Mouse (Mus musculus) kidney, postnatal 36 days (tissue): ENCODE results near the gene Mphosph9.

ENCODE experiments used
- DNase-seq, 2 experiments: peaks; one replicate each; pipeline ENCODE4 v3.0.0; 2021 to 2022; ENCODE audit warnings: mixed read lengths in 2 of 2

Gene Mphosph9

DNA sequence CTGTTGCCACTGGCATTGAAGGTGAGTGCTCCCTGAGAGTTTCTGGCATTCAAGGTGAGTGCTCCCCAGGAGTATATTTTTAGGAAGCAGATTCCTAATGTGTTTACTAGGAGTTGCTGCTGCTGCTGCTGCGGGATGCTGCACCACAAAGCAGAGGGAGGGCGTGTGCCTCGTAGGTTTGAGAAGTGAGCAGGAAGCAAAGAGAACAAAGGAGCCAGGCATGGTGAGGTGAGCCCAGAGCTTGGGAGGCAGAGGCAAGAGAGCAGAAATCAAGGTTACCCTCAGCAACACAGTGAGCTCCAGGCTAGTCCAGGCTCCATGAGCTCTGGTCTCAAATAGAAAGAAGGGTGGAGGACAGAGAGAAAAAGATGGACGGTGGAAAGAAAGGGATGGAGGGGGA lies 64.5 kb downstream of the Mphosph9 start:
- DNase-seq, result no peak

DNA sequence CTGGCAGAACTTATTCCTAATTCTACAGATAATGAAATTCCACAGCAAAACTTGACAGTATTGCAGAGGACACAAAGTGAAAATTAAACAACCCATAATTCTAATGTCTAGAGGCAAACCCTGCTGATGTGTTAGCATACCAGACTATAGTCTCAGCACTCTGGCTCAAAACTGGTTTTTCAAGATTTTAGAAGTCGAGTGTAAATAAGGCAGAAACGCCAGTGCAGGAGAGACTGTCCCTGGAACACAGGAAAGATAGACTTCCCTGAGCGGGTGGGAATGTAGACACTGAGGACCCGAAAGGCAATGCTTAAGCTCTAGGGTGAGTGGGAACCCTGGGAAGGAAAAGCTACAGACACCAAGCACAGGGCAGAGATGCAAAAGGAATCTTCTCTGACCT lies 65.7 kb downstream of the Mphosph9 start:
- no peak for DNase-seq

DNA sequence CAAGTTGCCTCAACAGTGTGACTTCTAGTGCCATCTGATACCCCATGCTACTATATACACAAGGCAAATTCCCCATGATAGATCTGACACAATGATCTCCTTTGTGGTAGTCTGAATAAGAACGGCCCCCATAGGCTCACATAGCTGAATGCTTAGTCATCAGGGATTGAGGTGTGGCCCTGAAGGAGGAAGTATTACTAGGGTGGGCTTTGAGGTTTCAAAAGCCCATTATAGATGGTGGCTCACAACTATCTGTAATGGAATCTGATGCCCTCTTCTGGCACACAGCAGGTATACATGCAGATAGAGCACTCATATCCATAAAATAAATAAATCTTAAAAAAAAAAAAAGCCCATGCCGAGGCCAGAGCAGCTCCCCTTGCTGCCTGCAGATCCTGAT lies 68.6 kb downstream of the Mphosph9 start:
- DNase-seq, result no peak

DNA sequence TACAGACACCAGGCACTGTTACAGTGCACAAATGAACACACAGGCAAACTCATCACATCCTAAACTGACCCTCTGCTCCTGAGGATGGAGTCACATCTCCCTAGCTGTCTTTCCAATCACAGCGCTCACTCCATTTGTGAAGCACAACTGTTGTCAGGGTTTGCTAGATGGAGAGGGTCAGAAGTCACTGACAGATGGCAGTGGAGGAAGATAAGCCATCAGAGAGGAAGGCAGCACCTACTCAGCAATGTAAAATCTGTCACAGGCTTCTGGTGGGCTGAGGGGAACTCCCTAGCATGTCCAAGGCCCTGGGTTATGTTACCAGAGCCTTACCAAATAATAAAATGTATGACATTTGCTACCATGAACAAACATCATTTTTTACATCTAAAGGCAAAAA lies 69.7 kb downstream of the Mphosph9 start:
- DNase-seq, result no peak

DNA sequence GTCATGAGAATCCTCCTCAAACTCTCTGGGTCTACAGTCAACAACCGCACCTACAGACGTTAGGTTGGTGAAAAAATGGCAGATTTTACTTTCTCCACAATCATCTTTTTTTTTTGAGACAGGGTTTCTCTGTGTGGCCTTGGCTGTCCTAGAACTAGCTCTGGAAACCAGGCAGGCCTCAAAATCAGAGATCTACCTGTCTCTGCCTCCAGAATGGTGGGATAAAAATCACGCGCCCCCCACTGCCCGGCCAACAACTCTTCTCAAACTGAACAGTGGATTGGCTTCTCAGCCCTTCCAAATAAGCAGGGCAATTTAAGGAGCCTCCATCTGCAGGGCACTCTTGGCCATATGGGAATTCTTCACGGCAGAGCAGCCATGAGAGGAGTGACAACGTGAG lies 72.6 kb downstream of the Mphosph9 start:
- DNase-seq, result no peak

DNA sequence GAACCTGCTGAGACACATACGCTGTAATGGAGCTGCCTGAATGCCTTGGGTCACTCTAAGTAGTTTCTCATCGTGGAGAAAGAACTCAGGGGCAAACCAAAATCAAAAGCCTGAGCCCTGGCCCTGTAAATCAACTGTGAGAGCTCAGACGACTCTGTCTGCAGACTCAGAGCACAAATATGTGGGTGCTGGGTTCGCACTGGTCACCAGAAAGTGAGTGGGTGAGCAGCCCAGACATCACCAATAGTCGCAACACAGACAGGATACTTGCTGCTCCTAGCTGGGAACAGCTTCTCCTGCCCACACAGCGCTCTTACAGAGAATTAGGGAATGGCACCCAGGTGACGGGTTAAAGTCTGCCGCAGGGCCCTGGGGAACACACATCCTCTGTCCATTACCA lies 74.2 kb downstream of the Mphosph9 start:
- no peak for DNase-seq

DNA sequence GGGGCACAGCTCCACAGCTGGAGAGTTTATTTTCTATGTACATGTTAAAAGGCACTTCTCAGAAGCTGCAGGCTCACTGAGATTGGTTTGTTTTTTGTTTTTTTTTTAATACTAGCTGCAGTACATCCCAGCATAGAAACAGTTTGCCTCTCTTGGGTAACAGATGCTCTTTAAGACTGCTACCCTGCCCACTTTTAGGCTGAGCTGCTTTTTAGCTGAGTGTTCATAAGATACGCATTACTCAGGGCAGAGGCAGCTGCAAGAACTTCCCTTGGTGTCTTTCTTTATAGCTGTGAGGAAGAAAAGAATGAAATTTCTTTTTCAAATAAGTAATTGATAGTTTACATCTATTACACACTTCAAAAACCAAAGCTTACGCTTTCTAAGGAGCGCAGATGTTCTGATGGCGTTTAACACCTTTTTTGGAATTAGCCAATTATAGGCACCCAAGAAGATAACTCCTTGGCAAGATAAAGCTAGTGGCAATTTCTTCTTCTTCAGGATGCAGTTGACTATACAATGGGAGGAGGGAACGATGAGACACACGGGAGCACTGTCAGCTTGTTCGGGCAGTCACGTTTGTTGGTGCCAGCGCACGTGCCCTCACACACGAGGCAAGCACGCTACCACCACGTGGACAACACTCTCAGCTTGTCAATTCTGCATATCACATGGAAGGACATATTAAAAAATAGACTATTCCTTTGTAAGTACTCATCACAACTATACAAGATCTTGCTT lies 75.0 kb downstream of the Mphosph9 start:
- DNase-seq, result no peak

DNA sequence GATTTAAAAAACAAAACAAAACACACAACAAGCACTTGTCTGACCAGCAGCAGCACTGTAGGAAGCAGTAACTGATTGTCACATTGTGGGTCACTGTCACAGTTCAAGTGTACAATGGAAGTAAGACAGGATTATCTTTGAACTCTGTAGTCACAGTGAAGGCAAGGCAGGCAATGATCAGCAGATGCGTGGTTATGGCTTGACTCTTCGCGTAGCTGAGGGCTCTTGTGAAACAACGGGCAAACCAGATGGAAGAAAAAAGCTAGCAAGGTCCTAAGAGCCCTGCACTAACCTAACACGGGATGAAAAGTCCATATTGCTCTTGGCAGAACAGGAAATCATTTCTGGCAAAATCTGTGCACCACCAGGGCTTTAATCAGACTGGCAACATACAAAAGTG lies 76.7 kb downstream of the Mphosph9 start:
- DNase-seq, result no peak

DNA sequence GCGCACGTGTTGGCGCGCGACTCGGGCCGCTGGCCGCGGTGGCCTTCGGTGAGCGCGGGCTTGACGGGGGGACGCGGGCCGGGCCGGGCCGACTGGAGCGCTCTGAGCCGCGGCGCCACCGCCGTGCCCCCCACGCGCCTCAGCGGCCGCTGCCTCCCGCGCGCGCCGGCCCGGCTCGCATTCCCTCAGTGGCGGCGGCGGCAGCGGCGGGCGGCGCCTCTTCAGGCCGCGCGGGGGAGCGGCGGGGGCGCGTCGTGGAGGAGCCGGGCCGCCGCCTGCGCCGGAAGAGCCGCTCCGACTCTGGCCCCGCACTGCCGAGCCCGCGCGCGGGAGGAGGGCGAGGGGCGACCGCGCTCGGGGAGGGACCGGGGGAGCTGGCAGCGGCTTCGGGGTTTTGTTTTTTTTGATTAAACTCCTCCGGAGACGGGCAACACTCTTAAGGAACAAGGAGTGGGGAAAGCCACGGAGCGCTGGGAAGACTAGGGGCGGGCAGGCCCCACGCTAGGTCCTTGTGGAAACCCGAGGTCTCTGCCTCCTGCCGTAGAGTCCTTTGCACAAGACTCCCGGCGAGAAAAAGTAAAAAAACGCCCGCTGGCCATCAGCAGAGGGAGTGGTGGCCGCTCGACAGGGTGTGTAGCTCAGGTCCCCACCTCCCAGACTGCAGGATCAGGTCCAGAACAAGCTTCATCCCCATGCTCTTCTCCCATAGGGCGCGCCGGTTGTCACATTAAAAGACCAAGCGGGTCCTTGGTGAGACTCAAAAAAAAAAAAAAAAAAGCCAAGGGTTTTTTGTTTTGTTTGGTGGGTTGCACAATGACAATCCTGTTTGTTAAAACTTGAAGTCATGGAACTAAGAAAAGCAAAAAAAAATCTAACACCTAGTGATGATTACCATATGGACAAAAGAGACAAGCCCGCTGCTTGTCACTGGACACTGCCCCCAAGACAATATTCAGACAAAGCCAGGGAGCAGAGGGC lies 77.9 kb downstream of the Mphosph9 start, which contains the start of gene Pitpnm2:
TSS of gene Pitpnm2 (minus strand) at position 147 of the 978 bp plus-strand sequence.
- peak; percentile 39 to 78 for DNase-seq

DNA sequence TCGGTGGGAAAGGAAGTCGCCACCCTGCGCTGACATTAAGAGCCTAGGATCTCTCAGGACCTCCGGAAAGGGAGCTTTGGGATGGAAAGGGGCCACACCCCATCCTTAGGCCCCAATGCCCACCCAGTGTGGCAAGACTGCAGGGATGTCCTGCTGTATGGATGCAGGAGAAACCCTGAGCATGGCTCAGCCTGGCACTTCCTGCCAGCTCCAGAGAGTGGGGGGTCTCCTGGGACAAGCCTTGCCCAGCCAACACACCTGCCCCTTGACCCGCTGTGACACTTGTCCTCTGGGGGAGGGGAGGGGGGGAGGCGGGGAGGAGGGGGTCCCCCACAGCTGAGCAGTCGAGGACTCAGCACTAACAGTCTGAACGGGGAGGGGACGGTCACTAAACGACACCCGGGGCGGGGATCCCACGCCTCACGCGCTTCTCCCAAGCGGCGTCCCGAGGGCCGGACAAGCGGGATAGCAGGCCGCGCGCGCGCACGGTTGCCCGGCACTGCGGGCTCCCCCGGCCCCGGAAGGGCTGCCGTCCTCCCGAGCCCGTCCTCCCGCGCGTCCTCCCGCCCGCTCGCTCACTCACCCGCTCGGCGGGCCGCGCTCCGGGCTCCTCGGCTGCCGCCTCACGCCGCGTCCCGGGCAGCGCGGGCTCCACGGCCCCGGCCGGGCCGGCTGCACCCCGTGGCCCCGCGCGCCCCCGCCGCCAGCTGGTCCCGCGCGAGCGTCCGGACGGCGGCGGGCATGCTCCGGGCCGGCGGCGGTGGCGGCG lies 78.7 kb downstream of the Mphosph9 start:
- DNase-seq, result peak; percentile 42 to 76

DNA sequence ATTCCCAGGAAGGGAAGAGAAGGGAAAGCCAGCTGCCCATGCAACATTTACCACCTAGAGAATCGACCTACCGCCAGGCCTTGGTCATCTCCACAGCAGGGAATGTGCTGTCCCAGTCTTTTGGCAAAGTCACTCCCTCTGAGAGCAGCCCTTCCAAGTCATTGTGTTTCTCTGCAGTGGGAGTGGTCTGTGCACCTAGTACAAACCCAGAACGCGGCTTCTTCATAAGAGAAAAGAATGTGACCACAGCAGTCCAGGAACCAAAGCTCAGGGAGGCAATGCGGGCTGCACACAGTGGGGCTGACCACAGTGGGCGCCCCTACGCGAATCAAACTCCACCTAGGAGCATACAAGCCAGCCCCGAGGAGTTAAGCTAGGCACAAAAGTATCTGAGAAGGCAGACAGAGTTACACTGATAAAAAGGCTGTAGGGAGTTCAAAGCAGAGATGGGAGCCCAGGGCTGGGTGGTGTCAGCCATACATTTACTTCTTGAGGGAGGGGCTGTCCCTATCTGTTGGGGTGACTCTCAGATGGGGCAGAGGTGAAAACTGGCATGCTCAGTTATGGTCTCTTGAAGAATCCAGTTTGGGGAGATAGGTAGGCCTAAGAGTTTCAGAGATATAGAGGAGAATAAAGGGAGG lies 79.7 kb downstream of the Mphosph9 start:
- DNase-seq, result peak; percentile 44 to 58

DNA sequence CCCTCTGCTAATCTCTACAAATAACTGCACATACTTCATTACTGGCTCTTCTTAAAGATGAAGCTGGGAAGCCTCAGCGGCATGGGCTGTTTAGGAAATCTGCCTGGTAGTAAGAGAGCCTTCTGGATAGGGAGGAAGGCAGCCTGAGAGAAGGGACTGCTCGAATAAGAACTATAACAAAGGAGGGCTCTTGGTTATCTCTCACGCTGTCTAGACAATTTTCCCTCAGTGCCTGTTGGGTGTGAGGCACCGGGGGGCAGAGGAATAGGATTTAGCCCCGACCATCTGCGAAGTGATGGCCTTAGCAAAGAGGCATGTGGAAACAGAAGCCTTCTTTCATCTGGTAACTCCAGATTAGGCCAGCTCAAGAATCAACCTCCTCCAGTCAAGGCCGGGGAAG lies 80.5 kb downstream of the Mphosph9 start:
- no peak for DNase-seq

DNA sequence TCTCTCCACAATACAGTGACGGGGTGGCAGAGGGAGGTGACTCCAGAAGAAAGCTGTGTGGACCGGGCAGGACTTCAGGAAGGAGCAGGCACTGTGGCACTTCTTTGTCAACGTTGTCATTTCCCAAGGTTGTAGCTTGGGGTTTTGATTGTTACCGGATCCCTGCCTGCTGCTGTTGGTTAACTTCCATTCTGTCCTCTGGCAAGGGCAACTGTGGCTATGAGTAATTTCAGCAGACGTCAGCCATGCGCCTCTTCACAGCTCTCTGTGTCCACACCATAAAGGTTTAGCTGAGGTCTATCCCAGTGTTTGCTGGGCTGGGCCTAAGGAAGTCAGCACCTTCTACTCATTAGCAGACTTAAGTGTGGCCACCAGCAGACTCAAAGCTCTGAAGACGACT lies 82.9 kb downstream of the Mphosph9 start:
- DNase-seq, result no peak

DNA sequence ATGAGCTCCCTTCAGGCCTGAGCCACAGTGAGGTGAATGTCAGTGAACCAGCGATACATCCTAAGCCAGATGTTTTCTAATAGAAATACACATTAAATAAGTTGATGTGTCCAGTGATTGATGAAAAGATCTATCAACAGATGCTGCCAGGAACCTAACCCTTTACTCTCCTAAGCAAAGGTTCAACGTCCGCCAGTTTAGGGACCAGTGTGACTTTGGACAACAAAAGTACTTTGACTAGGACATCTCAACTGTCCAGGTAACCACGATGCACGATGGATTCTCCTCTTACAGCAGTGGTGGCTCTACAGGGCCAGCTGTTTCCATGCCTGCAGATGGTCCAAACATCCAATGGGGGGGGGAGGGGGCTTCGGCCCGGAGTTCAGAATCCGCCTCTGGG lies 83.3 kb downstream of the Mphosph9 start:
- DNase-seq, result no peak

DNA sequence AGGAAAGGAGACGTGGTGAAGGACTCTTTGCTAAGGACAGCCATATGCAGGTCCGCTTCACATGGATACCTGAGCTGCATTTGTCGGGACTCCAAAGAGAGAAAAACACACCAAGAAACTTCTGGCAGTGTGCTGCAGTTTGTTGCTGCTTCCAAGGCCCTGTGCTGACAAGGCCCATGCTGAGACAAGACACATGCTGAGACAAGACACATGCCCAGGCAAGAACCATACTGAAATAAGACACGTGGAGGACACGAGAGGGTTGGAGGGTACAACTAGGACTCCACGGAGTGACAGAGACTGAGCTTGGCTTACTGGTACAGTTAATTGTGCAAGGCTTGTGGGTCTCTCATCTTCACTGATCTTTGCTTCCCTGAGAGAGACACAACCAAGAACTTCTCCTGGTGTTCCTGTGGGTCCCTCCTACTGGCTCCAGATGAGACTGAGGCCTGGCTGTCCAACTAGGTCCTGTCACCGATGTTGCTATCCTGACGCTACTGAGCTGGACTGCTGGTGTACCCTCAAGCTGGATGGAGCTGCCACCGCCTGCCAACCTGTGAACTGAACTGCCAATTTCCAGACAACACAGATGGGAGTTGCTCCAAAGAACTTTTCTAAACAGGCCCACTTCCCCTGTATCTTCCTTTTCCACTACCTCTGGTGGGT lies 84.4 kb downstream of the Mphosph9 start:
- DNase-seq, result no peak

DNA sequence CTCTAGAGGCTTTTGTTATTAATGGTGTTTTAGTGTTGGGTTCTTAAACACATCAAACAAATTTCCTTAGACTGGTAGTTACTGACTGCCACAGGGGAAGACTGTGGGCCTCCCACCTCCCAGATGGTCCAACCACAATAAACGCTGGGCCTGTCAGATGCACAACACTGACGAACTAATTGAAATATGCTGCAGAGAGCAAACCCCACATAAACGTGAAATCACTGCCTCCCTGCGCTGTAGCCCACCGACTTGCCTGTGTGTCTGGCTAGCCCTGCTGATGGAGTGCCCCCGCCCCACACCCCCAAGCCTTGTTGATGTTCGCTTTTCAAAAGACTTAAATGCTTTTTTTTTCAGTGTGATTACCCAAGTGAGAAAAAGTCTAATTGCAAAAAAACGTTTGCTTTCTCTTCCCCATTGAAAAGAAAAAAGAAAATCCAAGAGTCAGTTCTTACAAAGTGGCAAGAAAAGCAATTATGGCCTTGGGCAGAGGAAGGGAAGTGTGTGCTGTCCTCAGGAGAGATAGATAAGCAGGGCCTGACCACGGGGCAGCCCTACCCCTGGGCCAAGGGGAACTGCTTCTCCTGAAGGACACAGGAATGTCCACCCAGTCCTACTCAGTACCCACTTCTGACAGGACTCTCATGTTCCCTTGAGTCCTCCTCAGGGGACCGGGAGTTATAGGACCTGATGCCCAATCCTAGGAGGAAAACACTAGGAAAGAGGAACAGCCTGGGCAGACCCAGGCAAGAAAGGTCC lies 85.9 kb downstream of the Mphosph9 start:
- DNase-seq, result no peak

DNA sequence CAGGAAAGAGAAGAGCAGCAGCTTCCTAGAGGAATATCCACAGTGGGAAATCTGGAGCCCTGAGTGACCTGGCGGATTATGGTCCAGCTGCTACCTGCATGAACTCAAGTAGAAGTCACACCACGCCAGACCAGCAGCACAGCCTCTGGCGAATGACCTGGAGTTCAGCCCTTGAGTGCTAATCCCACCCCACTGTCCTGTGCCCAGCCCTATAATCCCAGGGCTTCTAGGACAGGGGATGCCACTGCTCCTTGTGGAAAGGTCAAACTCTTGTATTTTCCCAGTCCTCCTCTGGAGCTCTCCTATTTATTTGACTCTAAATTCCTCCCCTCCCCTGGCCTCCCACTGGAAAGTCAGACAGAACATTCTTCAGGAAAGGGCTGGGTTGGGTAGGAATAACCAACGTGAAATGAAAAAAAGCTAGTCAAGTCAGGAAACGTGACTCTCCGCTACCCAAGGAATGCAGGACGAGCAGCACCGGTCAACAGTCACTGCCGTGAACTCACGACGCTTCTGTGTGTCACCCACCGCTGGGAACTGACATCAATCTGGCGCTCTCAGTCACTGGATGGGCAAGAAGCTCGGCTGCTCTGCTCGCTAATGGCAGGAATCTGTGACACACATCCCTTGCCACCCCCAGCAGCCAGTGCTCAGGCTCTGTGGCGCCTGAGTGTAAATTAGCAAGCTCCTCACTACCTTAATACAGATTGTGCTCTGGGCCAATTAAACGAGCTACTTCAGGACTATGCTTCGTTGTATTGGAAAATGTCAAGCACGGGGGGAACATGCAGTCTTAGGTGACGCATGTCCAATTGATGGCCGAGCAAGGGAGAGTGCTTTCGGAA lies 86.7 kb downstream of the Mphosph9 start:
- DNase-seq, result peak; percentile 56 to 70

DNA sequence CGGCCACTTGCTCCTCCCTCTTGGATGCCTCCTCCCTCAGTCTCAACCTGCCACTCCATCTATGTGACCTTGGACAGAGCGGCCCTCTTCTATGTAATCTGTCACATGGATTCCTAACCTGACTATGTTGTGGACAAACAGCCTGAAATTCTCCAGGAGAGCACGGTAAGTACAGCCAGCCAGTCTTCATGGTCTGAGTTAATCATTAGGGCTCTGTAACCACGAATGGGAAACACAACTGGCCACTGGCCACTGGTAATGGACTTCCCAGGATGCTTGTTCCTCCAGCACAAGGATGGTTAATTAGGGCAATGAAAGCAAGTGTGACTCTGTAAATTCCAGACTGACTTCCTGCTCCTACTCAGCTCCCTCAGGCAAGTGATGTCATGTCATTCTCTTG lies 91.6 kb downstream of the Mphosph9 start:
- DNase-seq, result peak; percentile 72 to 90

DNA sequence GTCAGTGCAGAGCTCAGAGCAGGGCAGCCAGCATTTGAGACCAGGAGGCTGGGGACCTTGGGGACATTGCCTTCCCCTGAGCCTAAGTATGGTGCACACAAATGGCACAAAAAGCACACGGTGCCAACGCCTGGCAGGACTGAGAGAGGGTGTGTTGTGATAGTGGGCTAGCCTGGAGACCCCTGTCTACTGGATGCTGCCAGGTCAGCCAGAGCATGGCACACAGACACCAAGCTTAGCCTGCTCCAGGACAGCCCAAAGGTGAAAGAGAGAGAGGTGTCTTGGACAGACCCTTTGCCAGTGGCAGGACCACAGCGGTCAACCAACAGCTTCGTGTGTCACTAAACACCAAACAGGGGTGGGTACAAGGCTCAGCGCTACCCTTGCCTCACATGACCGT lies 93.0 kb downstream of the Mphosph9 start:
- no peak for DNase-seq
